Mouse (Mus musculus) right cerebral cortex, postnatal 25 days (tissue): ENCODE measurements around the gene Cdc7.

Source experiments
- DNase-seq: peaks from one replicate; pipeline ENCODE4 v3.0.0; 2022

Gene Cdc7

DNA sequence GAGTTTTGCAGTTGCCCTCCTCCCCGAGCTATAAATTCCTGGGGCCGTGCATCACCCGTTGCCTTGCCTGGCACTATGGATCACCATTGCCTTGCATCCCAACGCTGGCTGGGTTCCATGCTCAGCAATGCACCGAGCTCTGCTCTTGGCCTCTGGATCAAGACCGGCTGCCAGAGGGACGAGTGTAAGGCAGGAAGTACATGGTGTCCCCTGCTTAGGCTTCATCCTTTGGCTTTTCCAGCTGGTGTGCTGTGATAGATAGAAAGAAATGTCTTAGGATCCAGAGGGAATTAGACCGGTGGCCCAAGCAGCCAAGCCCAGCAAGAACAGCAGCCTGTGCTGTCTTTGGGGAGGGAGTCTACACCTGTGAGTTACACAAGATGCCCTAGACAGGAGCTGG is 61.7 kb downstream of the Cdc7 start:
- no peak for DNase-seq

DNA sequence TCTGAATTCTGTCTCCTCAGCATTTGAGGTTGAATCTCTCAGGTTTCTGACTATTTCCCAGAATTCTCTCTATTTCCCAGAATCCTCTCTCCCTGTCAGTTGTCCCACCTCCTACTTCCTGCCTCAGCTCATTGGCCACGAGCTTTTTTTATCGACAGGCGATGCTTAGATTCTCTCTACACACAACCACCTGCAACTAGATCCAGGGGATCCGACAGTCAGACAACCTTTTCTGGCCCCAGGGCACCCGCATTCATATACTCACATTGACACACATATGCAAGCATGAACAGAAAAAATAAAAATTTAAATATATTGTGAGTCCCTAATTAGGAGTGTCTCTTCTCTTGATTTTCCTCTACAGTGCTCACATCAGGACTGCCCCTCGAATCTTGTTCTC is 63.5 kb downstream of the Cdc7 start:
- no peak for DNase-seq

DNA sequence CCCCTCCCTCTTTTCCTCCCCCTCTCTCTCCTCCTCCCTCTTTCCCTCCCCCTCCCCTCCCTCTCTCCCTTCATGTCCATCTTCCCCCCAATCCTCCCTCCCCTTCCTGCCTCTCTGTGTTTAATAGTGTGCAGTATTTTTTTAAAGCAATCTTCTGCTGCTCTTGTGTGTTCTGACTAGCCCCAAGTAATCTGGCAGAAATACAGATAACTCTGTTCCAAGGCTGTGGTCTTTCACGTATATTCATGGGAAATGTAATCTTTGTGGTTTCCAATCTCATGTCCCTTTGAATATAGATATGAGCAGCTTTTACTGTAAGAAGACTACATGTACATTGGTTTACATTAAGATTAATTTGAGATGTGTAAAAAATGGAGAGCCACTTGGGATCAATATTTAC is 64.4 kb downstream of the Cdc7 start:
- DNase-seq = no peak

DNA sequence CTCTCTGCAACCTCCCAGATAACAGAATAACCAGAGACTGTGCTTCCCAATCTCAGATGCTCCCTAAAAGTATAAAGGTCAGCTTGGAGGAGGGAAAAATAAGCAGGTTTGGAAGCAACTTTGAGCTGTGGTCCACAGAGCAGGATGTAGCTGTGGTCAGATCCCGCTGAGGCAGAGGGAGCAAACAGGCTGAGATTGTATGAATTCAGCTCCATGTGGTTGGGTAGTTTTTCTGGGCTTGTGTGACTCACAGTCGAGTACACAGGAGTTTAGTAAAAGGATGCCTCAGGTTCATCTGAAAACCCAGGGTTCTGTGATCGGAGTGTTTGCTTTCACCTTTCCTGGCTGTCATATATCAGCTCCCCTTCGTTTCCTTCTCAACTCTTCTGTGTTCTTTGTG is 65.7 kb downstream of the Cdc7 start:
- no peak for DNase-seq

DNA sequence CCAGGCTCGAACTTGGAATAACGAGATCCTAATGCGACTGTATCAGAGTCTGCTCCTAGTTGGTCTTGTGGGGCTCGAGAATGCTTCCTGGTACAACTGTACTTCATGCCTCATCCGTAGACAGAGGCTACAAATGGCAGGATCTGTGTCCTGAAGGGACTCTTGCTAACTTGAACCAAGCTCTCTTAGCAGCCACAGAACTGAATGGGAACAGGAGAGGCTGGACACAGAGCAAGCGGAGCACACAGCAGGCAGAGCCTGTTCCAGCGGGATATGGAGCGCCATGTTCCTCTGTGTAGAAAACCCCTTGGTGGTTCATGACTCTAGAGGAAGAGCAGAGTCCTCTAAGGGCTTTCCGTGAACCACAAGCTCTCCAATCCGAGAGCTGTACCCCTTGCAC is 66.7 kb downstream of the Cdc7 start:
- no peak for DNase-seq
